Mouse (Mus musculus): Measurements from ENCODE around the gene Entpd1. TPM values are rescaled to one million over a fixed set of nuclear protein-coding genes. Genes with fewer than 3 reads are reported as not detected.
"Not testable (repeated sequence)": the region's sequence is repeated elsewhere in the genome, so short reads cannot be mapped to it uniquely, and the experiment has no call there.

Gene Entpd1
- total RNA-seq, 1 experiment, result 1.2 TPM

DNA sequence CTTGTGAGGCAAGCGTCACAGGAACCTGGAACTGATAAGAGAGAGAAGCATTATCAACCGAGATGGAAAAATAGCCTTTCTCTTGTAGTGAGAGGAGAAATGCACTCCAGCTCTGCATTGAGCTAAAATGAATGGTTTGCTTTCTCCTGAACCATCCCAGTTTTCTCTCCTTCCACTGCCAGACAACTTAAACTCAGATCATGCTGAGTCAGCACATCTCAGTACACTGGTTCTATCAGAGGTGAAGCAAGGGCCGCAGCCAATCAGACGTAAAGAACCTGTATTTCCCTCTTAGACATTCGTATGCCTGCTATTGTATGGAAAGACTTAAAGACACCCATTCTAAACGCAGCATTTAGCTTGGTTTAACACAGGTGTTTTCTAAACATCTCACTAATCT, 4.5 kb upstream of the Entpd1 start:
- TF ChIP-seq ZC3H11A (IDR thresholded peaks at IDR 0.05; ENCODE audit: borderline replicate concordance, low read depth, low read length) (no peak), CHD2 (IDR thresholded peaks at IDR 0.05; ENCODE audit: low read depth, low read length) (no peak), MAFK (IDR thresholded peaks at IDR 0.05; ENCODE audit: insufficient read depth, low read depth, low read length) (peak; percentile 96)
- DNase-seq (ENCODE audit: low read depth, low spot score), result no peak
- 0 out of 4 replicates have a peak, but pooled peaks cover 0 to 2% of the 10 kb centered on the region in 2 experiments for H3K4me1 ChIP-seq (ENCODE audit: control insufficient read depth in 2 of 2, insufficient read depth in 2 of 2, low read length in 2 of 2, poor library complexity in 1 of 2)
- in situ Hi-C loops (cut with MboI; ENCODE audit: low sequenced_read_pairs in 2 of 2, unreplicated experiment in 2 of 2), result no loop called here
- H3K4me3 ChIP-seq (ENCODE audit: insufficient read depth in 1 of 2, low read depth in 1 of 2, low read length in 2 of 2, poor library complexity in 1 of 2, severe bottlenecking in 1 of 2), result no peak overlapping the region
- no peak overlapping the region for H3K9ac ChIP-seq (ENCODE audit: insufficient read depth, low read depth, low read length, poor library complexity, severe bottlenecking)
- no peaks in the 10 kb centered on the region for H3K9me3 ChIP-seq (ENCODE audit: control insufficient read depth, insufficient read depth, low read depth, low read length)
- H3K27ac ChIP-seq (ENCODE audit: insufficient read depth, low read depth, low read length, poor library complexity, severe bottlenecking), result no peak overlapping the region
- H3K36me3 ChIP-seq (ENCODE audit: control insufficient read depth, insufficient read depth, low read length, poor library complexity, severe bottlenecking), result no peaks in the 10 kb centered on the region; the same call in 1 of the 2 replicates

GRCm38 (mm10) chr19:40614811-40615210, 2.6 kb downstream of the Entpd1 start:
- in situ Hi-C loops (cut with MboI; ENCODE audit: low sequenced_read_pairs in 2 of 2, unreplicated experiment in 2 of 2), result loop anchor here in 1 of 2 experiments (5.0 kb wide), 1 partner anchor 107 kb away; no protein-coding TSS in a partner anchor
- Histone ChIP-seq H3K9ac (ENCODE audit: insufficient read depth, low read depth, low read length, poor library complexity, severe bottlenecking) (no peak overlapping the region), H3K36me3 (ENCODE audit: control insufficient read depth, insufficient read depth, low read length, poor library complexity, severe bottlenecking) (no peaks in the 10 kb centered on the region), H3K9me3 (ENCODE audit: control insufficient read depth, insufficient read depth, low read depth, low read length) (no peaks in the 10 kb centered on the region), H3K27ac (ENCODE audit: insufficient read depth, low read depth, low read length, poor library complexity, severe bottlenecking) (no peak overlapping the region), H3K4me3 (ENCODE audit: insufficient read depth in 1 of 2, low read depth in 1 of 2, low read length in 2 of 2, poor library complexity in 1 of 2, severe bottlenecking in 1 of 2) (no peak overlapping the region), H3K4me1 (ENCODE audit: control insufficient read depth in 2 of 2, insufficient read depth in 2 of 2, low read length in 2 of 2, poor library complexity in 1 of 2) (0 out of 4 replicates have a peak, but pooled peaks cover 0 to 2% of the 10 kb centered on the region in 2 experiments)
- TF ChIP-seq ZC3H11A (IDR thresholded peaks at IDR 0.05; ENCODE audit: borderline replicate concordance, low read depth, low read length) (no peak), ZNF384 (IDR thresholded peaks at IDR 0.05; ENCODE audit: low read depth, low read length) (no peak), HCFC1 (IDR thresholded peaks at IDR 0.05; ENCODE audit: borderline replicate concordance, insufficient read depth, low read length) (no peak), CHD2 (IDR thresholded peaks at IDR 0.05; ENCODE audit: low read depth, low read length) (no peak), MAFK (IDR thresholded peaks at IDR 0.05; ENCODE audit: insufficient read depth, low read depth, low read length) (no peak)
- DNase-seq (ENCODE audit: low read depth, low spot score), result no peak

DNA sequence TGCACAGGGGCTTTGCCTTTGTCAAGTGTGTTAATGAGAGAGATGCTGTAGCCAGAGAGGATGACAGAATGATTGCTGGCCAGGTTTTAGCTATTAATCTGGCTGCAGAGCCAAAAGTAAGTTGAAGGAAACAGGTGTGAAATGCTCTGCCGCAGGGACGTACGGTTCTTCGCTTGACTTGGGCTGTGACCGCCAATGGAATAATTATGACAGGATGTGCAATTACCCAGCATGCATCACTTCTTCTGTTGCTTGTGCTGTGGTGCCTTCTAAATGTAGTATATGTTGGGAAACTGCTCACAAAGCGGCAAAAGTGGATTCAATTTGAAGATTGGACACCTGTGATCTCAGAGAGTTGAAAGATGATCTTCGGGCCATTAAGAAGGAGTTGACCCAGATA, 3.9 kb downstream of the Entpd1 start:
- H3K4me1 ChIP-seq (ENCODE audit: control insufficient read depth in 2 of 2, insufficient read depth in 2 of 2, low read length in 2 of 2, poor library complexity in 1 of 2), result 0 out of 4 replicates have a peak, but pooled peaks cover 0 to 2% of the 10 kb centered on the region in 2 experiments
- DNase-seq (ENCODE audit: low read depth, low spot score), result no peak
- in situ Hi-C loops (cut with MboI; ENCODE audit: low sequenced_read_pairs in 2 of 2, unreplicated experiment in 2 of 2), result no loop called here
- H3K4me3 ChIP-seq (ENCODE audit: insufficient read depth in 1 of 2, low read depth in 1 of 2, low read length in 2 of 2, poor library complexity in 1 of 2, severe bottlenecking in 1 of 2), result no peak overlapping the region
- no peak for TF ChIP-seq MAFK (IDR thresholded peaks at IDR 0.05; ENCODE audit: insufficient read depth, low read depth, low read length)
- no peak for TF ChIP-seq HCFC1 (IDR thresholded peaks at IDR 0.05; ENCODE audit: borderline replicate concordance, insufficient read depth, low read length)
- TF ChIP-seq ZNF384 (IDR thresholded peaks at IDR 0.05; ENCODE audit: low read depth, low read length), result no peak
- H3K36me3 ChIP-seq (ENCODE audit: control insufficient read depth, insufficient read depth, low read length, poor library complexity, severe bottlenecking), result no peaks in the 10 kb centered on the region
- H3K9me3 ChIP-seq (ENCODE audit: control insufficient read depth, insufficient read depth, low read depth, low read length), result no peaks in the 10 kb centered on the region
- no peak overlapping the region for H3K9ac ChIP-seq (ENCODE audit: insufficient read depth, low read depth, low read length, poor library complexity, severe bottlenecking)
- no peak overlapping the region for H3K27ac ChIP-seq (ENCODE audit: insufficient read depth, low read depth, low read length, poor library complexity, severe bottlenecking)

GRCm38 (mm10) chr19:40621616-40622015, 9.4 kb downstream of the Entpd1 start:
- in situ Hi-C loops (cut with MboI; ENCODE audit: low sequenced_read_pairs in 2 of 2, unreplicated experiment in 2 of 2); H3K4me3 ChIP-seq (ENCODE audit: insufficient read depth in 1 of 2, low read depth in 1 of 2, low read length in 2 of 2, poor library complexity in 1 of 2, severe bottlenecking in 1 of 2); H3K27ac ChIP-seq (ENCODE audit: insufficient read depth, low read depth, low read length, poor library complexity, severe bottlenecking); H3K9me3 ChIP-seq (ENCODE audit: control insufficient read depth, insufficient read depth, low read depth, low read length); H3K4me1 ChIP-seq (ENCODE audit: control insufficient read depth in 2 of 2, insufficient read depth in 2 of 2, low read length in 2 of 2, poor library complexity in 1 of 2); DNase-seq (ENCODE audit: low read depth, low spot score); H3K36me3 ChIP-seq (ENCODE audit: control insufficient read depth, insufficient read depth, low read length, poor library complexity, severe bottlenecking); H3K9ac ChIP-seq (ENCODE audit: insufficient read depth, low read depth, low read length, poor library complexity, severe bottlenecking): not testable (repeated sequence)

- in situ Hi-C loops (cut with MboI; ENCODE audit: low sequenced_read_pairs in 2 of 2, unreplicated experiment in 2 of 2), result no loop called here
- Histone ChIP-seq H3K4me3 (ENCODE audit: insufficient read depth in 1 of 2, low read depth in 1 of 2, low read length in 2 of 2, poor library complexity in 1 of 2, severe bottlenecking in 1 of 2) (no peak overlapping the region), H3K9me3 (ENCODE audit: control insufficient read depth, insufficient read depth, low read depth, low read length) (no peaks in the 10 kb centered on the region), H3K9ac (ENCODE audit: insufficient read depth, low read depth, low read length, poor library complexity, severe bottlenecking) (no peak overlapping the region), H3K27ac (ENCODE audit: insufficient read depth, low read depth, low read length, poor library complexity, severe bottlenecking) (no peak overlapping the region), H3K36me3 (ENCODE audit: control insufficient read depth, insufficient read depth, low read length, poor library complexity, severe bottlenecking) (no peaks in the 10 kb centered on the region), H3K4me1 (ENCODE audit: control insufficient read depth in 2 of 2, insufficient read depth in 2 of 2, low read length in 2 of 2, poor library complexity in 1 of 2) (no peaks in the 10 kb centered on the region)
- DNase-seq (ENCODE audit: low read depth, low spot score), result no peak
- TF ChIP-seq CHD2 (IDR thresholded peaks at IDR 0.05; ENCODE audit: low read depth, low read length) (no peak), MAFK (IDR thresholded peaks at IDR 0.05; ENCODE audit: insufficient read depth, low read depth, low read length) (no peak), HCFC1 (IDR thresholded peaks at IDR 0.05; ENCODE audit: borderline replicate concordance, insufficient read depth, low read length) (no peak), ZC3H11A (IDR thresholded peaks at IDR 0.05; ENCODE audit: borderline replicate concordance, low read depth, low read length) (no peak)
These were observed 13.8 kb downstream of the Entpd1 start for GRCm38 (mm10) chr19:40625935-40626334.

All from ES-E14 (cell line).